Mouse (Mus musculus) lung, postnatal 0 days (tissue): ENCODE measurements around the gene Cish. TPM values are rescaled to one million over a fixed set of nuclear protein-coding genes. Genes with fewer than 3 reads are reported as not detected.

Source experiments
- ATAC-seq: fragments of 200-750 bp; cut with Nextera tagmentation; 2 replicates; pipeline ENCODE4 v1.8.0; 2017; ENCODE audit warnings: moderate library complexity
- DNase-seq: peaks from one replicate; pipeline ENCODE4 v3.0.0-alpha.2; 2016; ENCODE audit warnings: low spot score
- H3K27ac ChIP-seq: fragments of 300-500 bp; sonication (generic); 2 replicates; pipeline ENCODE4 v1.5.1; 2014; ENCODE audit warnings: antibody characterized with exemption, mild to moderate bottlenecking, low read length, mixed read lengths
- H3K27me3 ChIP-seq: fragments of 300-500 bp; sonication (generic); replicated peaks from 2 replicates; pipeline ENCODE4 v1.6.1; 2014; ENCODE audit warnings: low read length, mixed read lengths; ENCODE audit not compliant: insufficient read depth
- H3K36me3 ChIP-seq: fragments of 300-500 bp; sonication (generic); 2 replicates; pipeline ENCODE4 v1.6.1; 2014; ENCODE audit warnings: low read length, mixed read lengths; ENCODE audit not compliant: insufficient read depth
- H3K4me1 ChIP-seq: fragments of 300-500 bp; sonication (generic); 2 replicates; pipeline ENCODE4 v1.6.1; 2014; ENCODE audit warnings: antibody characterized with exemption, low read depth, low read length, mixed read lengths; ENCODE audit not compliant: insufficient read depth
- H3K4me2 ChIP-seq: fragments of 300-500 bp; sonication (generic); replicated peaks from 2 replicates; pipeline ENCODE4 v1.6.1; 2014; ENCODE audit warnings: low read depth, mild to moderate bottlenecking, low read length, moderate library complexity, mixed read lengths
- H3K4me3 ChIP-seq: fragments of 300-500 bp; sonication (generic); 2 replicates; pipeline ENCODE4 v1.5.1; 2014; ENCODE audit warnings: low read depth, low read length
- H3K9ac ChIP-seq: fragments of 300-500 bp; sonication (generic); replicated peaks from 2 replicates; pipeline ENCODE4 v1.6.1; 2014; ENCODE audit warnings: low read depth, mild to moderate bottlenecking
- H3K9me3 ChIP-seq: fragments of 300-500 bp; sonication (generic); 2 replicates; pipeline ENCODE4 v1.6.1; 2016; ENCODE audit warnings: low read length, mixed read lengths
- CTCF ChIP-seq: IDR thresholded peaks from 2 replicates; pipeline ENCODE4 v1.5.1; 2016; ENCODE audit warnings: antibody characterized with exemption, mild to moderate bottlenecking
- EP300 ChIP-seq: IDR thresholded peaks from 2 replicates; pipeline ENCODE4 v1.6.1; 2016; ENCODE audit warnings: antibody characterized with exemption, mild to moderate bottlenecking, control low read depth
- WGBS: fragments of 180-500 bp; shearing (Covaris S2); extraction: QIAGEN DNeasy Blood & Tissue Kit; methylation state at CpG from one replicate; pipeline ENCODE4 v1.1.7; 2014; 5-methylcytosine and 5-hydroxymethylcytosine counted together
- polyA plus RNA-seq: library from polyadenylated mRNA; unstranded; fragments of >200 nt; fragmentation: Nextera tagmentation; extraction: Ambion mirVana; gene quantifications from 2 replicates; pipeline ENCODE4 v1.2.1, GENCODE M21; 2015

The Cish gene
- polyA plus RNA-seq: 49.2 and 52.3 TPM in 2 replicates

GRCm38 (mm10) chr9:107296016-107296040, at the start of gene Cish:
Gene Cish (plus strand): TSS chr9:107296026.
- Histone ChIP-seq H3K4me3 (peak within 1 kb of the TSS; percentile 78), H3K9ac (peak within 1 kb of the TSS; percentile 93), H3K36me3 (peaks cover 11% of the 10 kb centered on the region; the same call in 1 of the 2 replicates), H3K4me1 (peaks cover 15% of the 10 kb centered on the region; the same call in 1 of the 2 replicates), H3K4me2 (peak within 1 kb of the TSS; percentile 76), H3K27ac (peak within 1 kb of the TSS; percentile 98), H3K9me3 (no peaks in the 10 kb centered on the region), H3K27me3 (no peaks in the 10 kb centered on the region)
- TF ChIP-seq CTCF (no peak), EP300 (no peak)
- ATAC-seq: no peak
- DNase-seq: no peak

- 52% methylated on average over 4 of the region's 4 CpGs for WGBS
- no peaks in the 10 kb centered on the region for H3K9me3 ChIP-seq
- H3K4me1 ChIP-seq: no peaks in the 10 kb centered on the region
- no peak overlapping the region for H3K9ac ChIP-seq
- H3K27me3 ChIP-seq: no peaks in the 10 kb centered on the region
- H3K27ac ChIP-seq: no peak overlapping the region
- DNase-seq (peak; percentile 44), ATAC-seq (no peak)
- H3K4me2 ChIP-seq: no peak overlapping the region
- TF ChIP-seq EP300 (no peak), CTCF (peak; percentile 65)
- H3K4me3 ChIP-seq: no peak overlapping the region
- no peaks in the 10 kb centered on the region for H3K36me3 ChIP-seq
These were observed 49.7 kb upstream of the Cish start for GRCm38 (mm10) chr9:107246170-107246569.

- no peak overlapping the region for H3K27ac ChIP-seq
- H3K9me3 ChIP-seq: no peaks in the 10 kb centered on the region
- WGBS: 66% methylated on average over 6 of the region's 6 CpGs
- no peaks in the 10 kb centered on the region for H3K4me1 ChIP-seq
- DNase-seq: no peak
- no peaks in the 10 kb centered on the region for H3K36me3 ChIP-seq
- H3K4me3 ChIP-seq: no peak overlapping the region
- no peak overlapping the region for H3K9ac ChIP-seq
- H3K27me3 ChIP-seq: no peaks in the 10 kb centered on the region
- no peak overlapping the region for H3K4me2 ChIP-seq
- TF ChIP-seq EP300: no peak
- TF ChIP-seq CTCF: no peak
- no peak for ATAC-seq
These were observed 46.7 kb upstream of the Cish start for GRCm38 (mm10) chr9:107249154-107249553.

GRCm38 (mm10) chr9:107250416-107251337, 45.1 kb upstream of the Cish start:
- 68% methylated on average over 14 of the region's 14 CpGs for WGBS
- ATAC-seq (no peak), DNase-seq (no peak)

GRCm38 (mm10) chr9:107252164-107252563, 43.7 kb upstream of the Cish start:
- H3K27ac ChIP-seq: no peak overlapping the region
- WGBS: 15% methylated on average over 5 of the region's 5 CpGs
- ATAC-seq (no peak), DNase-seq (no peak)
- no peak overlapping the region for H3K9ac ChIP-seq
- no peak overlapping the region for H3K4me3 ChIP-seq
- no peak for TF ChIP-seq CTCF
- TF ChIP-seq EP300: no peak
- H3K4me2 ChIP-seq: no peak overlapping the region
- no peaks in the 10 kb centered on the region for H3K27me3 ChIP-seq
- no peaks in the 10 kb centered on the region for H3K9me3 ChIP-seq
- H3K36me3 ChIP-seq: no peaks in the 10 kb centered on the region
- no peaks in the 10 kb centered on the region for H3K4me1 ChIP-seq

More at GRCm38 (mm10) chr9:107250416-107251337, 45.1 kb upstream of the Cish start:
- Histone ChIP-seq H3K4me3 (no peak overlapping the region), H3K27ac (no peak overlapping the region), H3K9me3 (no peaks in the 10 kb centered on the region), H3K4me1 (no peaks in the 10 kb centered on the region), H3K4me2 (no peak overlapping the region), H3K27me3 (no peaks in the 10 kb centered on the region), H3K36me3 (no peaks in the 10 kb centered on the region), H3K9ac (no peak overlapping the region)
- TF ChIP-seq EP300 (no peak), CTCF (no peak)

- H3K27me3 ChIP-seq: no peaks in the 10 kb centered on the region
- no peak overlapping the region for H3K4me2 ChIP-seq
- no peak overlapping the region for H3K4me3 ChIP-seq
- TF ChIP-seq EP300 (no peak), CTCF (no peak)
- H3K4me1 ChIP-seq: no peaks in the 10 kb centered on the region
- no peak overlapping the region for H3K9ac ChIP-seq
- no peaks in the 10 kb centered on the region for H3K36me3 ChIP-seq
- no peak for DNase-seq
- 42% methylated on average over 12 of the region's 12 CpGs for WGBS
- no peak overlapping the region for H3K27ac ChIP-seq
- no peaks in the 10 kb centered on the region for H3K9me3 ChIP-seq
- no peak for ATAC-seq
These were observed 41.4 kb upstream of the Cish start for GRCm38 (mm10) chr9:107254476-107254875.

GRCm38 (mm10) chr9:107254925-107255324, 40.9 kb upstream of the Cish start:
- DNase-seq: no peak

More at GRCm38 (mm10) chr9:107254925-107255324, 40.9 kb upstream of the Cish start:
- Histone ChIP-seq H3K4me1 (no peaks in the 10 kb centered on the region), H3K27me3 (no peaks in the 10 kb centered on the region), H3K9ac (no peak overlapping the region), H3K27ac (no peak overlapping the region), H3K9me3 (no peaks in the 10 kb centered on the region), H3K4me3 (no peak overlapping the region), H3K36me3 (no peaks in the 10 kb centered on the region), H3K4me2 (no peak overlapping the region)
- ATAC-seq: no peak
- 75% methylated on average over 3 of the region's 3 CpGs for WGBS
- no peak for TF ChIP-seq CTCF
- TF ChIP-seq EP300: no peak
